Comparison of ENCODE assay signal across 15 mouse cellular contexts in genomic region chr15:84674329-84675067, GRCm38 (mm10). TPM values are rescaled to one million over a fixed set of nuclear protein-coding genes. Genes with fewer than 3 reads are reported as not detected.
A peak's percentile ranks its signal among the peaks of the same experiment; 100 is the strongest.
DNase-seq lines count a peak whose midpoint lies in the region; ATAC-seq and TF ChIP-seq lines count a peak whose summit lies in the region.
"Had no signal": no experiment of that assay in that cellular context is flagged by ENCODE, and none has a peak within 500 bp of the region (broad histone marks: within the 10 kb centered on the region; RNA-seq: fewer than 3 reads in every experiment).

No protein-coding gene starts in this region.

- no peak for ATAC-seq in liver, embryonic 12.5 days
- no peak for ATAC-seq in stomach, embryonic 14.5 days (ENCODE audit: insufficient number of reproducible peaks, insufficient read depth, low FRiP score, low read depth)
- ATAC-seq in megakaryocyte, adult 5-6 weeks (ENCODE audit: poor library complexity, severe bottlenecking) = no peak
- ATAC-seq: forebrain, embryonic 13.5 days; inflammation-experienced regulatory T-cells, adult 6 months; midbrain, embryonic 15.5 days had no signal

- TF ChIP-seq EP300 in ES-Bruce4 (IDR thresholded peaks at IDR 0.05; ENCODE audit: insufficient read depth, low read depth, low read length) = no peak

- H3K4me1 ChIP-seq in liver, adult 2 months (ENCODE audit: control insufficient read depth, insufficient read depth, low read length) = peaks cover 9% of the 10 kb centered on the region
- H3K4me1 ChIP-seq in liver, embryonic 12.5 days = peaks cover 22% of the 10 kb centered on the region
- peaks cover 3% of the 10 kb centered on the region for H3K4me1 ChIP-seq in ES-Bruce4 (ENCODE audit: control insufficient read depth, insufficient read depth, low read length)
- 0 out of 2 replicates have a peak, but pooled peaks cover 9% of the 10 kb centered on the region for H3K4me1 ChIP-seq in stomach, embryonic 14.5 days (ENCODE audit: control insufficient read depth, insufficient read depth, low read length)
- H3K4me1 ChIP-seq: midbrain, embryonic 15.5 days had no signal

- H3K79me2 ChIP-seq in liver, adult 2 months (ENCODE audit: control insufficient read depth, insufficient read depth, low read length) = no peaks in the 10 kb centered on the region

- H3K27me3 ChIP-seq in liver, adult 2 months (ENCODE audit: control insufficient read depth, insufficient read depth, low read length) = no peaks in the 10 kb centered on the region
- no peaks in the 10 kb centered on the region for H3K27me3 ChIP-seq in liver, embryonic 12.5 days (replicated peaks)
- no peaks in the 10 kb centered on the region for H3K27me3 ChIP-seq in ES-Bruce4 (ENCODE audit: control insufficient read depth, insufficient read depth, low read length, poor library complexity, severe bottlenecking)
- no peaks in the 10 kb centered on the region for H3K27me3 ChIP-seq in stomach, embryonic 14.5 days (ENCODE audit: control insufficient read depth, insufficient read depth, low read length)
- H3K27me3 ChIP-seq: liver, embryonic 13.5 days had no signal

- no peak overlapping the region for H3K4me2 ChIP-seq in liver, embryonic 12.5 days
- no peak overlapping the region for H3K4me2 ChIP-seq in stomach, embryonic 14.5 days (replicated peaks; ENCODE audit: low read depth, low read length)
- H3K4me2 ChIP-seq: forebrain, embryonic 13.5 days; liver, embryonic 13.5 days; midbrain, embryonic 15.5 days; neural tube, embryonic 13.5 days had no signal

- TF ChIP-seq POLR2A in liver, adult 2 months (IDR thresholded peaks at IDR 0.05; ENCODE audit: extremely low read depth, insufficient read depth, low read length) = no peak
- no peak for TF ChIP-seq POLR2A in ES-Bruce4 (IDR thresholded peaks at IDR 0.05; ENCODE audit: insufficient read depth, low read length)

- no peaks in the 10 kb centered on the region for H3K36me3 ChIP-seq in liver, adult 2 months (ENCODE audit: control insufficient read depth, insufficient read depth, low read length)
- no peaks in the 10 kb centered on the region for H3K36me3 ChIP-seq in liver, embryonic 12.5 days
- no peaks in the 10 kb centered on the region for H3K36me3 ChIP-seq in ES-Bruce4 (ENCODE audit: control insufficient read depth, insufficient read depth, low read length, poor library complexity, severe bottlenecking)
- no peaks in the 10 kb centered on the region for H3K36me3 ChIP-seq in stomach, embryonic 14.5 days (ENCODE audit: control insufficient read depth, insufficient read depth, low read length)
- H3K36me3 ChIP-seq: liver, embryonic 13.5 days; midbrain, embryonic 15.5 days; neural tube, embryonic 13.5 days had no signal

- H3K9ac ChIP-seq in liver, adult 2 months (ENCODE audit: low read depth, low read length) = 0 out of 2 replicates have a peak overlapping the region, but pooled peaks have one; percentile 5
- H3K9ac ChIP-seq in liver, embryonic 12.5 days = no peak overlapping the region
- no peak overlapping the region for H3K9ac ChIP-seq in ES-Bruce4 (ENCODE audit: low read depth, poor library complexity, severe bottlenecking)
- H3K9ac ChIP-seq in stomach, embryonic 14.5 days (replicated peaks; ENCODE audit: low read depth, low read length) = no peak overlapping the region
- H3K9ac ChIP-seq: forebrain, embryonic 13.5 days; liver, embryonic 13.5 days; midbrain, embryonic 15.5 days; neural tube, embryonic 13.5 days had no signal

- intact Hi-C loops in gastrocnemius, adult 2 months (cut with DNase I) = loop anchor here (5.0 to 10.0 kb wide), 2 partner anchors 43 to 80 kb away; no protein-coding TSS in a partner anchor

- H3K27ac ChIP-seq in gastrocnemius, adult 2 months = no peak overlapping the region
- H3K27ac ChIP-seq in liver, adult 2 months (replicated peaks; ENCODE audit: insufficient read depth, low read depth, low read length) = peak overlapping the region; percentile 77
- no peak overlapping the region for H3K27ac ChIP-seq in liver, embryonic 12.5 days
- H3K27ac ChIP-seq in ES-Bruce4 (ENCODE audit: insufficient read depth, low read length) = no peak overlapping the region
- H3K27ac ChIP-seq in stomach, embryonic 14.5 days (ENCODE audit: low read length) = peak overlapping the region; percentile 71; the same call in 1 of the 2 replicates
- H3K27ac ChIP-seq: forebrain, embryonic 13.5 days; midbrain, embryonic 15.5 days; neural tube, embryonic 13.5 days had no signal

- TF ChIP-seq CTCF in gastrocnemius, adult 2 months (IDR thresholded peaks at IDR 0.05) = peak; percentile 61
- no peak for TF ChIP-seq CTCF in liver, adult 2 months (IDR thresholded peaks at IDR 0.05; ENCODE audit: low read depth, low read length)
- peak; percentile 12 for TF ChIP-seq CTCF in ES-Bruce4 (IDR thresholded peaks at IDR 0.05; ENCODE audit: low read depth, low read length)

- H3K9me3 ChIP-seq in liver, embryonic 12.5 days (replicated peaks) = no peaks in the 10 kb centered on the region
- H3K9me3 ChIP-seq in ES-Bruce4 (replicated peaks; ENCODE audit: control insufficient read depth, insufficient read depth, low read length, poor library complexity, severe bottlenecking) = no peaks in the 10 kb centered on the region
- no peaks in the 10 kb centered on the region for H3K9me3 ChIP-seq in stomach, embryonic 14.5 days (ENCODE audit: control insufficient read depth, low read depth, low read length)
- H3K9me3 ChIP-seq: forebrain, embryonic 13.5 days; liver, embryonic 13.5 days; midbrain, embryonic 15.5 days; neural tube, embryonic 13.5 days had no signal

- DNase-seq in gastrocnemius, adult 2 months = no peak
- no peak for DNase-seq in gastrocnemius, adult 18-20 months (ENCODE audit: low spot score)
- DNase-seq in liver, adult 2 months (ENCODE audit: extremely low read depth, low read depth, low spot score) = peak; percentile 68
- no peak for DNase-seq in thymus, postnatal 25 days
- DNase-seq: cerebellum, adult 11-12 months; heart, postnatal 4 days; liver, embryonic 13.5 days had no signal

- no peak overlapping the region for H3K4me3 ChIP-seq in gastrocnemius, adult 2 months
- H3K4me3 ChIP-seq in liver, adult 2 months (ENCODE audit: insufficient read depth, low read depth, low read length) = no peak overlapping the region
- no peak overlapping the region for H3K4me3 ChIP-seq in liver, embryonic 12.5 days
- no peak overlapping the region for H3K4me3 ChIP-seq in ES-Bruce4 (ENCODE audit: low read depth, low read length)
- H3K4me3 ChIP-seq in stomach, embryonic 14.5 days (ENCODE audit: low read depth, low read length) = no peak overlapping the region
- H3K4me3 ChIP-seq: forebrain, embryonic 13.5 days; liver, embryonic 13.5 days; midbrain, embryonic 15.5 days; neural tube, embryonic 13.5 days had no signal

- WGBS in liver, adult 2 months = 64% methylated on average over 11 of the region's 11 CpGs
- 74% methylated on average over 11 of the region's 11 CpGs for WGBS in liver, embryonic 12.5 days (ENCODE audit: insufficient replicate concordance)
- 77% methylated on average over 11 of the region's 11 CpGs for WGBS in stomach, embryonic 14.5 days

RNA-seq across cellular contexts. Expression of gene Prr5, which starts 5.1 kb away (rescaled TPM):
- 1 to 10 TPM; 3.0 to 4.3 TPM for total RNA-seq in gastrocnemius, adult 2 months (2021)
- 1 to 10 TPM; 2.4 to 3.2 TPM for total RNA-seq in gastrocnemius, adult 18-20 months (2021)
- 2.2 and 2.6 TPM in 2 replicates for total RNA-seq in liver, adult 2 months (2014; rRNA removed)
- 9.4 and 10.6 TPM in 2 replicates for polyA plus RNA-seq in liver, adult 2 months (2012; rRNA removed)
- 12.6 and 14.1 TPM in 2 replicates for polyA plus RNA-seq in liver, embryonic 12.5 days (2016; fragmentation: Nextera tagmentation; extraction: Ambion mirVana)
- polyA plus RNA-seq in ES-Bruce4 (2011; ENCODE audit: insufficient read depth, insufficient read length, low read depth, missing spikeins) = 17.3 and 18.9 TPM in 2 replicates
- polyA plus RNA-seq in stomach, embryonic 14.5 days (2014; fragmentation: Nextera tagmentation; extraction: Ambion mirVana) = 29.0 and 34.8 TPM in 2 replicates
- total RNA-seq in megakaryocyte, adult 5-6 weeks (2015) = 5.6 and 6.4 TPM in 2 replicates
- total RNA-seq in megakaryocyte, adult 5-6 weeks (2017) = 4.4 and 5.4 TPM in 2 replicates

RNA-seq across cellular contexts. Expression of gene Arhgap8, which starts 45.4 kb away (rescaled TPM):
- total RNA-seq in gastrocnemius, adult 2 months (2021) = under 1 TPM in 1 of 2 experiments, not detected in 1; 0.25 TPM
- total RNA-seq in gastrocnemius, adult 18-20 months (2021) = under 1 TPM in 1 of 2 experiments, not detected in 1; 0.14 TPM
- not detected in 2 replicates for total RNA-seq in liver, adult 2 months (2014; rRNA removed)
- 0.20 TPM in 1 of 2 replicates, not detected in the other for polyA plus RNA-seq in liver, adult 2 months (2012; rRNA removed)
- polyA plus RNA-seq in liver, embryonic 12.5 days (2016; fragmentation: Nextera tagmentation; extraction: Ambion mirVana) = 0.88 and 0.91 TPM in 2 replicates
- polyA plus RNA-seq in ES-Bruce4 (2011; ENCODE audit: insufficient read depth, insufficient read length, low read depth, missing spikeins) = 41.1 and 43.9 TPM in 2 replicates
- 12.3 and 14.2 TPM in 2 replicates for polyA plus RNA-seq in stomach, embryonic 14.5 days (2014; fragmentation: Nextera tagmentation; extraction: Ambion mirVana)
- not detected in 2 replicates for total RNA-seq in megakaryocyte, adult 5-6 weeks (2015)
- total RNA-seq in megakaryocyte, adult 5-6 weeks (2017) = not detected in 2 replicates

Comparison
In these comparisons a context has a peak if more than half of its experiments do, and no peak if none do; other contexts are left out.
1. H3K27ac ChIP-seq: peak in liver, adult 2 months (single experiment) and stomach, embryonic 14.5 days (single experiment); none in gastrocnemius, adult 2 months (single experiment), liver, embryonic 12.5 days (single experiment) and ES-Bruce4 (single experiment).